Mouse (Mus musculus): ENCODE results near the gene Hps6. TPM values are rescaled to one million over a fixed set of nuclear protein-coding genes. Genes with fewer than 3 reads are reported as not detected.
A peak's percentile ranks its signal among the peaks of the same experiment; 100 is the strongest.

Hps6 gene
- polyA plus RNA-seq, 1 experiment, result 12.0 TPM

- TF ChIP-seq E2F4 (IDR thresholded peaks at IDR 0.05; ENCODE audit: insufficient read depth) (no peak), CEBPB (IDR thresholded peaks at IDR 0.05; ENCODE audit: insufficient read depth, poor library complexity, severe bottlenecking) (no peak), TCF3 (IDR thresholded peaks at IDR 0.05; ENCODE audit: insufficient read length, low read depth) (no peak), USF1 (IDR thresholded peaks at IDR 0.05; ENCODE audit: low read depth) (no peak), SRF (IDR thresholded peaks at IDR 0.05; ENCODE audit: control insufficient read depth, insufficient read length, low read depth) (no peak)
- H3K79me2 ChIP-seq (ENCODE audit: control insufficient read depth, insufficient read depth), result peaks cover 6% of the 10 kb centered on the region
- H3K27me3 ChIP-seq (ENCODE audit: control insufficient read depth, insufficient read depth, insufficient read length), result no peaks in the 10 kb centered on the region
- H3K4me2 ChIP-seq (ENCODE audit: low read depth), result peak overlapping the region; percentile 88
- peak overlapping the region; percentile 73 for H3ac ChIP-seq (ENCODE audit: control insufficient read depth, insufficient read length)
- H3K36me3 ChIP-seq (ENCODE audit: control insufficient read depth, insufficient read depth), result no peaks in the 10 kb centered on the region
- peak overlapping the region; percentile 48 for H3K4me3 ChIP-seq
Measured at GRCm38 (mm10) chr19:45998694-45999217, 4.6 kb upstream of the Hps6 start.

GRCm38 (mm10) chr19:45999378-45999777 lies 3.9 kb upstream of the Hps6 start:
- Histone ChIP-seq H3K79me2 (ENCODE audit: control insufficient read depth, insufficient read depth) (peaks cover 12% of the 10 kb centered on the region), H3ac (ENCODE audit: control insufficient read depth, insufficient read length) (no peak overlapping the region), H3K4me2 (ENCODE audit: low read depth) (no peak overlapping the region), H3K36me3 (ENCODE audit: control insufficient read depth, insufficient read depth) (no peaks in the 10 kb centered on the region), H3K4me3 (peak overlapping the region; percentile 48), H3K27me3 (ENCODE audit: control insufficient read depth, insufficient read depth, insufficient read length) (no peaks in the 10 kb centered on the region)
- no peak for TF ChIP-seq MAX (IDR thresholded peaks at IDR 0.05; ENCODE audit: low read depth)
- TF ChIP-seq TCF12 (IDR thresholded peaks at IDR 0.05; ENCODE audit: insufficient read depth, poor library complexity, severe bottlenecking), result no peak
- TF ChIP-seq POLR2A (IDR thresholded peaks at IDR 0.05; ENCODE audit: insufficient read length, low read depth), result no peak
- TF ChIP-seq SRF (IDR thresholded peaks at IDR 0.05; ENCODE audit: control insufficient read depth, insufficient read length, low read depth), result no peak
- TF ChIP-seq MYOG (IDR thresholded peaks at IDR 0.05; ENCODE audit: control insufficient read depth in 1 of 3, insufficient read depth in 1 of 3, insufficient read length in 2 of 3, low read depth in 2 of 3), result no peak
- TF ChIP-seq TCF3 (IDR thresholded peaks at IDR 0.05; ENCODE audit: insufficient read length, low read depth), result no peak
- TF ChIP-seq POLR2AphosphoS2 (IDR thresholded peaks at IDR 0.05; ENCODE audit: insufficient read length, low read depth), result no peak
- TF ChIP-seq CEBPB (IDR thresholded peaks at IDR 0.05; ENCODE audit: insufficient read depth, poor library complexity, severe bottlenecking), result no peak

- Histone ChIP-seq H3K27me3 (ENCODE audit: control insufficient read depth, insufficient read depth, insufficient read length) (no peaks in the 10 kb centered on the region), H3K79me2 (ENCODE audit: control insufficient read depth, insufficient read depth) (peaks cover 22% of the 10 kb centered on the region), H3K4me2 (ENCODE audit: low read depth) (peak overlapping the region; percentile 97), H3K4me3 (peak overlapping the region; percentile 62), H3ac (ENCODE audit: control insufficient read depth, insufficient read length) (no peak overlapping the region), H3K36me3 (ENCODE audit: control insufficient read depth, insufficient read depth) (no peaks in the 10 kb centered on the region)
- TF ChIP-seq MAX (IDR thresholded peaks at IDR 0.05; ENCODE audit: low read depth), result no peak
- TF ChIP-seq USF1 (IDR thresholded peaks at IDR 0.05; ENCODE audit: low read depth), result peak; percentile 94
- TF ChIP-seq POLR2A (IDR thresholded peaks at IDR 0.05; ENCODE audit: insufficient read length, low read depth), result peak; percentile 26
Measured at GRCm38 (mm10) chr19:46002279-46002678, 1.0 kb upstream of the Hps6 start.

- Histone ChIP-seq H3K4me3 (peak overlapping the region; percentile 62), H3ac (ENCODE audit: control insufficient read depth, insufficient read length) (no peak overlapping the region), H3K27me3 (ENCODE audit: control insufficient read depth, insufficient read depth, insufficient read length) (no peaks in the 10 kb centered on the region), H3K79me2 (ENCODE audit: control insufficient read depth, insufficient read depth) (peaks cover 17% of the 10 kb centered on the region), H3K36me3 (ENCODE audit: control insufficient read depth, insufficient read depth) (no peaks in the 10 kb centered on the region), H3K4me2 (ENCODE audit: low read depth) (peak overlapping the region; percentile 97)
- no peak for TF ChIP-seq MYOD1 (IDR thresholded peaks at IDR 0.05; ENCODE audit: control insufficient read depth in 1 of 3, insufficient read length in 2 of 3, low read depth in 2 of 3)
- TF ChIP-seq E2F4 (IDR thresholded peaks at IDR 0.05; ENCODE audit: insufficient read depth), result no peak
- no peak for TF ChIP-seq TCF3 (IDR thresholded peaks at IDR 0.05; ENCODE audit: insufficient read length, low read depth)
- no peak for TF ChIP-seq TCF12 (IDR thresholded peaks at IDR 0.05; ENCODE audit: insufficient read depth, poor library complexity, severe bottlenecking)
- no peak for TF ChIP-seq POLR2A (IDR thresholded peaks at IDR 0.05; ENCODE audit: insufficient read length, low read depth)
- no peak for TF ChIP-seq POLR2AphosphoS2 (IDR thresholded peaks at IDR 0.05; ENCODE audit: insufficient read length, low read depth)
- TF ChIP-seq USF1 (IDR thresholded peaks at IDR 0.05; ENCODE audit: low read depth), result no peak
- no peak for TF ChIP-seq MAX (IDR thresholded peaks at IDR 0.05; ENCODE audit: low read depth)
- TF ChIP-seq SRF (IDR thresholded peaks at IDR 0.05; ENCODE audit: control insufficient read depth, insufficient read length, low read depth), result no peak
Measured at GRCm38 (mm10) chr19:46004814-46005466, 1.6 kb downstream of the Hps6 start.

GRCm38 (mm10) chr19:46005680-46006079 lies 2.4 kb downstream of the Hps6 start:
- Histone ChIP-seq H3K4me3 (no peak overlapping the region), H3ac (ENCODE audit: control insufficient read depth, insufficient read length) (no peak overlapping the region), H3K36me3 (ENCODE audit: control insufficient read depth, insufficient read depth) (no peaks in the 10 kb centered on the region), H3K27me3 (ENCODE audit: control insufficient read depth, insufficient read depth, insufficient read length) (no peaks in the 10 kb centered on the region), H3K79me2 (ENCODE audit: control insufficient read depth, insufficient read depth) (peaks cover 17% of the 10 kb centered on the region), H3K4me2 (ENCODE audit: low read depth) (no peak overlapping the region)
- TF ChIP-seq POLR2AphosphoS2 (IDR thresholded peaks at IDR 0.05; ENCODE audit: insufficient read length, low read depth) (no peak), E2F4 (IDR thresholded peaks at IDR 0.05; ENCODE audit: insufficient read depth) (no peak), MAX (IDR thresholded peaks at IDR 0.05; ENCODE audit: low read depth) (no peak), MYOG (IDR thresholded peaks at IDR 0.05; ENCODE audit: control insufficient read depth in 1 of 3, insufficient read depth in 1 of 3, insufficient read length in 2 of 3, low read depth in 2 of 3) (no peak)
